Mouse (Mus musculus) gastrocnemius, postnatal 4 days (tissue): ENCODE measurements around the gene Cd4. TPM values are rescaled to one million over a fixed set of nuclear protein-coding genes. Genes with fewer than 3 reads are reported as not detected.
"Not testable (repeated sequence)": the region's sequence is repeated elsewhere in the genome, so short reads cannot be mapped to it uniquely, and the experiment has no call there.

Source experiments
- DNase-seq, 2 experiments: peaks; one replicate each; pipeline ENCODE4 v3.0.0; 2021 to 2022; ENCODE audit warnings: low spot score in 2 of 2, mixed read lengths in 2 of 2
- total RNA-seq, 2 experiments: library from RNA; stranded (reverse); gene quantifications; 2 replicates each; pipeline ENCODE4 v1.2.3; 2021

Gene Cd4
- total RNA-seq, 2 experiments from 2014 or later: 1.4 to 1.7 TPM

GRCm38 (mm10) chr6:124854647-124855046 is 33.4 kb downstream of the Cd4 start:
- DNase-seq: no peak

DNA sequence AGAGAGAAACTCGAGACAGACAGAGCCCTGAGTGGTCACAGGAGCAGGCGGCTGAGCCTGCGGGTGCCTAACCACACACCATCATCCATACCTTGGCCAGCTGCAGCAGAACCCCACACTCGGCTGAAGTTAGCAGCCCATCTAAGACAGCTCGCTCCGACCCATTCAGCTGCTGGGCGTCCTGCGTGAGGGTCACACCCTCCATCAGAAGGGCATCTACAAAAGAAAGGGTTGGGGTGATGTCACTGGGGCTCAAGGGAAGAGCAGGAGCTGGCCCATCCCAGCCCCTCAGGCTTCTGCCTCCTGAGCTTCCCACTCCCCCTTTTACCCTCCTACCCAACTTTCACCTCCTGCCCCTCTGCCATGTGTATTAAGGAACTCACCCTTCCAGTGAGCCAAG is 37.5 kb downstream of the Cd4 start:
- no peak for DNase-seq

GRCm38 (mm10) chr6:124847305-124847704 is 40.7 kb downstream of the Cd4 start:
- peak; percentile 90 to 91 for DNase-seq

DNA sequence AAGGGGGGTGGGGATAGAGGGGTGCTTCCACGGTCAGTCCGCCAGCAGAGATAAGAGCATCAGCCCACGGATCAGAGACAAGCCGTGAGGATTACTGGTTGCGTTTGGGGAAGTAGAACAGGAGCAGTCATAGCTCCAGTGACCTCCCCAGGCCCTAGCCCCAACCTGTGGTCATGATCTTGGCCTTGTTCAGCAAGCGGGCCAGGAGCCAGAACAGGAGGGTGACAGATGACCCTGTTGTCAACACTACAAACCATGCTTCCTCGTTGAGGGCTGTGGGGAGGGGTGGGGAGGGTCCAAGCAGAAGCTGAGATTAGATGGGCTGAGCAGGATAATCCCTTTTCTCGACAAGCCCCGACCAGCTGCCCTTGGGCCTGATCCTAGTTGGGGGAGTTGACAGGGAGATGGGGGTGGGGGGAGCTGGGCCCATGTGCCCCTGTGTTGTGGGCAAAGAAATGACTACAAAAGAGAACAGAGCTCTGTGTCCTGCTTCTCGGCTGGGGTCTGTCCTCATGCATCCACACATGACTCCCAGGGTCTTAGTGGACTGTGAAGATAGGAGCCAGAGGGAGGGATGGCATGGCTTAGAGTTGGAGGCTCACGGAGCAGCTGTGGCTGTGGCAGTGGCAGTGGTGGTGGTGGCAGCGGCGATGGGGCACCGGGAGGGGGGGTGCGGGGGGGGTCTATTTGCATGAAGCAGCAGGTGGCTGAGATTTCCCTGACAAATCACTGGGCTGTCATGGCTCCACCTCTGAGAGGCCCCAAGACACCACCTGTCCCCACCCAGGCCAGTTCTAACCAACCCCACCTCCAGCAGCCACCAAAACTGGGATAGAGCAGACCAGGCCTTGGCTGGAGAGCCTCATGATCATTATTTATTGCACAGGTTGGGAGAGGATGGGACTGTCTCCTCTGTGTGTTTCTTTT is 47.5 kb downstream of the Cd4 start, which contains the start of gene Gnb3:
TSS of gene Gnb3 (minus strand) at position 35 of the 927 bp plus-strand sequence.
- no peak for DNase-seq

DNA sequence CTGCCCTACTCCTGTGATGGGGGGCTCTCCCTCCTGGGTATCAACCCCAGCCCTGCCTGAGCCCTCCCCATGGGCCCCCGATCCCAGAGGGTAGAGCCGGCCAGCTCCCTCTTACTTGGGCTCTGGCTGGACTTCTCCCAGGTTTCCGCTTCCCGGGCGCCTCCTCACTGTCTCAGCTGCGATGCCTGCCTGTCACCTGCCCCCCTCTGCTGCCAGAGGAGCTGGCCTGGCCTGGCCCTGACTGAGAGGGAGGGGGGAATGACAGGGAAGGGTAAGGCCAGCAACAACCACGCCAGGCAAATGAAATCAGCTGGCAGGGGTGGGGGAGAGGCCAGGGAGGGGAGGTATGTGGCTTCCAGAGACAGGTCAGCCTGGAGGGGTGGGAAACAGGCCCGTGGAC is 48.2 kb downstream of the Cd4 start:
- peak in 1 of 2 experiments; percentile 47 for DNase-seq

DNA sequence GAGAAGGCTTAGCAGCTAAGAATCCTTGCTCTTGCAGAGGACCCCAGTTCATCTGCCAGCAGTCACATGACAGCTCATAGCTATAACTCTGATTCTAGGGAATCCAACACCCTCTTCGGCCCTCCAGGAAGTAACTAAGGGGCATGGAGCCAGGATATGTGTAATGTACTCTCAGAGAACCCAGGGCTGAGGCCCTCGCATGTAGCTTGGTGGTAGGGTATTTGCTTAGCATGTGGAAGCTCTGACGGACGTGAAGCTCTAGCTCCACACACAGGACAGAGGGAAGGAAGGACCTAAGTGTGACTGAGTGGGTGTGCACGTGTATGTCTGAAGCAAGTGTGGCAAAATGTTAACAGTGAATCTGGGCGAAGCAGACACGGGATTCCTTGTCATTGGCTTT is 51.6 kb downstream of the Cd4 start:
- DNase-seq: no peak

GRCm38 (mm10) chr6:124835531-124835930 is 52.5 kb downstream of the Cd4 start:
- DNase-seq: no peak

DNA sequence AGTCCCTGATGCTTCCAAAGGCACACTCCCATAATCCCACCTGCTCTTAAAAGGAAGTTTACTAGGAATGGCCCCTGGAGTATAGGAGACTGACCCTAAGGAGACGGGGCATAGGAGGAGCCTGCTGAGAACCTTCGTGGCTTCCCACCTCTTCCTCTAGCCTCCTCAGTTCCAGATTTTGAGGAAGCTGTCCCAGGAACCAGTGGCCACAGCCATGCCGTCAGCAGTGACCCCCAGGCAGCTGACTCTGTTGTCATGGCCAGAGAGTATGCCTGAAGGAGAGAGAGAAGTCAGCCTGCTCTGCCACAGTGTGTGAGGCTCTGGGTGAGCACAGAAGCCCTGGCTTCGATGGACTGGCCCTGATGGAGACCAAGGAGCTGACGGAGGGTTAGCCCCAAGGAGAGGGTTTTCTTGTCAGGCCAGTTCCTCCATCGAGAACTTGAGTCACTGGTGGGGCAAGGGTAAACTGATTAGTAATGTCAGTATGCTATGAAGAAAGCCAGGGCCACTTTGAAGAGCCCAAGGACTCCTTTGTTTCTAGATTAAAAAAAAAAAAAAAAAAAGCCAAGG is 53.4 kb downstream of the Cd4 start:
- no peak for DNase-seq

DNA sequence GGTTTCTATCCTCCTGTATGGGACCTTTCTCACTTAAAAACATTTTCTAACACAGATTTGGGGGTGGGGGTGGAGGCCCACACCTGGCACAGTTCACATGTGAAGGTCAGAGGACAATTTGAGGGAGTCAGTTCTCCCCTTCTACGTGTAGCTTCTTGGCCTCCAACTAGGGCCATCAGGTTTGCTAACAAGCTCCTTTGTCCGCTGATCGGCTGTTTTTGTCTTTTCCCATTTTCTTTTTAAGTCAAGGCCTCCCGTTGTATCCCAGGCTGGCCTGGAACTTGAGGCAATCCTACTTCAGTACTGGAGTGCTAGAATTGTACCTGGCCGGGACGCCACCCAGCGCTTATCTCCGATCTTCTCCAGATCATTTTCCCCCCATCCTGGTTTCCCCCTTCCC is 56.4 kb downstream of the Cd4 start:
- DNase-seq: no peak

DNA sequence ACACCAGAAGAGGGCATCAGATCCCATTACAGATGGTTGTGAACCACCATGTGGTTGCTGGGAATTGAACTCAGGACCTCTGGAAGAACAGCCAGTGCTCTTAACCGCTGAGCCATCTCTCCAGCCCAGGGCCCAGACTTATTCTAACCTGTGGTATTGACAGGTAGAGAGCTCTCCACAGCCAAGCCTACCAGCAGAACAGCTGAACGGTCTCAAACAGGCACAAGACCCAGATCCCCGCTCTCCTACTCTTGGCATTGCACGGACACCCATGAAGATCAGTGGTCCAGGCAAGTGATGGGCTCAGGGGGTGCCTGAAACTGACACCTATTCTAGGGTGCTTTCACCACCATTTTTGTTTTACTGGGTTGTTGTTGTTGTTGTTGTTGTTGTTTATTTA is 56.8 kb downstream of the Cd4 start:
- DNase-seq: not testable (repeated sequence)

GRCm38 (mm10) chr6:124829799-124830700 is 58.0 kb downstream of the Cd4 start:
- peak; percentile 70 to 90 for DNase-seq

DNA sequence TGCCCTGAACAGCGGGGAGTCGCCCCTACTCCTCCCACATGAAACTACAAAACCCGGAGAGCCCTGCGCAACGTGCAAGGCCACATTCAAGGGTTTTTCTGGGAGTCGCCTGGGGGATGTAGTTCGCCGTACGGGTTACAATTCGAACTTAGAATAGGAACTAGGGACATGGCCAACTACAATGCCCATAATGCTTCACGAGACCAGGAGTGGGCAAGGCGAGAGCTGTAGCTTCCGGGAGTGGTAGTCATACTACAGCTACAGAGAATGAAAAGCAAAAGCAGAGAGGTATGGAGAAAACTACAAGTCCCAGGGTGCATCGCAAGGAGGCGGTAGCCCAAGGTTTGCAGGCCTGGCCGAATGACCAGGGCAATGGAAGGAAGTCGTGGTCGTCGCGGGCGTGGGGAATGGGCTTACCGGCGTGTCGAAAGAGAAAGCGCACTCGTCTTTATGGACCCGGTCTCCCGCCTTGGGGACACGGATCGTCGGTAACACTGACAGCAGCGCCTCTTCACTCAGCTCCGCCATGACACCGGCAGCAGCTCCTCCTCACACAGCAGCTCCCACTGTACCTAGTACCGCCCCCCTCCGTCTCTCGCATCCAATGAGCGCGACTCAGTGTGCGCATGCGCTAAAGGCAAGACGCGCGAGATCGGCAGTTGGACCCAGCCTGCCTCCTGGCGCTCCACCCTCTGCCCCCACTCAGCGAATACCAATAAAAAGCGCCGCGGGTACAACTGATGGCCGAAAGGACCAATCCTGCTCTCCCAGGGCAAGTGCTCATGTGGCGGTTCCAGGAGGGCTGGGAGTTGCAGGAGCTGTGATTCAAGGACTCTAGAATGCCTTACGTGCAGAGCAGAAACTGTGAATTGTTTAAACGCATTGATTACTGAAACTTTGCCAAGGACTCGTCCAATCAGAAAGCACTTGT is 58.9 kb downstream of the Cd4 start, which contains the start of the genes Usp5 and Cdca3:
TSS of gene Usp5 (minus strand) at position 617 of the 931 bp plus-strand sequence.
TSS of gene Cdca3 (plus strand) at position 680 of the 931 bp plus-strand sequence.
- peak; percentile 91 to 98 for DNase-seq

GRCm38 (mm10) chr6:124828101-124828592 is 59.9 kb downstream of the Cd4 start:
- DNase-seq: no peak

- DNase-seq: no peak
Observed at GRCm38 (mm10) chr6:124822049-124822448, 66.0 kb downstream of the Cd4 start.

DNA sequence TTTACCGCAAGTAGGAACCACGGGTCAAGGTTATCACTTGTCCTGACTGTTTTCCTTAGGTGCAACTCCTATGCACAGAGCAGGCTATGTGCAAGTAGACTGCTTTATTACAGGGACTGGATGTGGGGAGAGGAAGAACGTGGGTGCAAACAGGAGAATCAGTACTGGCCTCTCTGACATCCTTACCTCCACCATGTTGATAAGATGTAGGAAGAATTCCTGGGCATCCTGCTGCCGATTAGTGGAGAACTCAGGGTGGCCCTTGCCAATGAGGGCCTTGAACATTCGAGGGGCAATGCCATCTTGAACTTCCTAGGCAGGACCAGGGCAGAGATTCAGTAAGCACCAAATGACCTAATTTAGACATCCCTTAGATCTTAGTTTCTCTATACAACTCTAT is 67.1 kb downstream of the Cd4 start:
- DNase-seq: no peak

DNA sequence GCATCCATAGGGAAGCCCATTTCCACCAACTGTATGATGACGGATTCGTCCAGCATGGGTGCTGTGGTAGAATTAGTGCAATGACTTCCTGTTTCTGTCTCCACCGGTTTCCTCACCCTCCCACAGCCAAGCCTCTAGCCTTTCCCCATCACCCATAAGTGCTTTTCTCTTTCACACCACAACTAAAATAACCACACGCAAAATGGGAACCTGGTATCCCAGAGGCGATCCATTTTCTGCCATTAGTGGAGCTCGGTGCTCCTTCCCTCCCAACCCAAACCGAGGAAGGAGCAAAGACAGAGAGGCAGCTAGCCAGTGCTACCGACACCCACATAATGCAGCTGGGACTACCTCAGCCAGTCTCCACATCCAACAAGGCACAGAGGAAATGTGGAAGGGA is 70.0 kb downstream of the Cd4 start:
- no peak for DNase-seq

GRCm38 (mm10) chr6:124817563-124817962 is 70.5 kb downstream of the Cd4 start:
- DNase-seq: no peak

GRCm38 (mm10) chr6:124817125-124817524 is 70.9 kb downstream of the Cd4 start:
- DNase-seq: no peak

DNA sequence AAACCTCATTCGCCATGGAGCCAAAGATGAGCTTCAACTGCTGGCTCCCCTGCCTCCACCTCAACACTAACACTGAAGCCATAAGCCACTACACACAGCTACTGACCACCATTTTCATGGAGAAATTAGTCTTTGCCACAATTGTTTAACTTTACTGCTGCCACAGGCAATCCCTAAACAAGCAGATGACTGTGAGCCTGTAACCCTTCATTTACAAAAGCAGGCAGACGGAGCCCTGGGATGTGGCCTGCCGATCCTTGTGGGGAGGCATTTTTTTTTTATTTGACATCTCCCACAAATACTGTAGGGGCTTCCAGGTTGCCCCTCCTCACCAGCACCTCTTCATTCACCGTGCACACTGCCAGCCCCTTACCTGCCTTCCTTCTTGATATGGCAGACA is 71.4 kb downstream of the Cd4 start:
- no peak for DNase-seq
